Mouse (Mus musculus) kidney, adult 2 months (tissue): Measurements from ENCODE around the gene Wwc2.

Source experiments
- CTCF ChIP-seq: fragments of 200-500 bp; conservative IDR thresholded peaks from 2 replicates; pipeline ENCODE4 v1.5.1; 2011; ENCODE audit warnings: low read depth, mild to moderate bottlenecking, control low read depth, low read length, moderate library complexity, mixed read lengths; ENCODE audit not compliant: insufficient read depth, insufficient read length
- POLR2A ChIP-seq: fragments of 200-500 bp; IDR thresholded peaks from one replicate; pipeline ENCODE4 v1.6.1; 2011; ENCODE audit warnings: low read depth, low read length, control low read depth

- TF ChIP-seq POLR2A (no peak), CTCF (no peak)
Observed at GRCm38 (mm10) chr8:47971121-47971520, 19.6 kb downstream of the Wwc2 start.
